Mouse (Mus musculus): ENCODE results near the gene 4921504E06Rik.

GRCm38 (mm10) chr2:19505744-19506143, 48.0 kb downstream of the 4921504E06Rik start:
- no peak for TF ChIP-seq POLR2A (IDR thresholded peaks at IDR 0.05; ENCODE audit: extremely low read depth, insufficient read depth, low read length)
- TF ChIP-seq CTCF (IDR thresholded peaks at IDR 0.05; ENCODE audit: low read depth, low read length), result no peak
